Mouse (Mus musculus) retina, postnatal 1 day (tissue): ENCODE measurements around the gene Noto.

ENCODE experiments used
- DNase-seq: peaks from one replicate; pipeline ENCODE4 v3.0.0-alpha.2; 2012

Gene Noto

DNA sequence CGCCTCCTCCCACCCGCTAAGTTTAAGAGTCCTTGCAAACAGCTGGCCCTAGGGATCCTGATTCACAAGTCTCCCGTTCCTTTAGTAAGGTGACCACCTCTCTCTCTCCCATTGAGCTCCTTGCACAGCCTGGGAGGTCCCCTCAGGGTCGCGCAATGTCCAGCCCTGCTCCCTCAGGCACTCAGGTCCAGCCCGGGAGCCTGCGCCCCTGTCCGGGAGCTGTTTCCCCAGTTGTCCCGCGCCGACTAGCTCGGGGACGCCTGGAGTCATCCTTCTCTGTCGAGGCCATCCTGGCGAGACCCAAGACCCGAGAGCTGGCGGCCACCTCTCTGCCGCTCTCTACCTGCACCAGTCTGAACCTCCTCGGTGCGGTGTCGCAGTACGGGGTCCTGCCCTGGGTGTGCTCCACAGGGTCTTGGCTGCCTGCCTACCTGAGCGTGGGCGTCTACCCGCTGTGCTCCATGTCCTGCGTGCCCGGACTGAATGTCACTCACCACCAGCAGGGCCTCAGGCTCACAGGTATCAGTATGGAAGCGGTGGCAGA is at the start of gene Noto:
Noto (plus strand) TSS at position 51 of the 544 bp plus-strand sequence.
- DNase-seq = peak; percentile 7

DNA sequence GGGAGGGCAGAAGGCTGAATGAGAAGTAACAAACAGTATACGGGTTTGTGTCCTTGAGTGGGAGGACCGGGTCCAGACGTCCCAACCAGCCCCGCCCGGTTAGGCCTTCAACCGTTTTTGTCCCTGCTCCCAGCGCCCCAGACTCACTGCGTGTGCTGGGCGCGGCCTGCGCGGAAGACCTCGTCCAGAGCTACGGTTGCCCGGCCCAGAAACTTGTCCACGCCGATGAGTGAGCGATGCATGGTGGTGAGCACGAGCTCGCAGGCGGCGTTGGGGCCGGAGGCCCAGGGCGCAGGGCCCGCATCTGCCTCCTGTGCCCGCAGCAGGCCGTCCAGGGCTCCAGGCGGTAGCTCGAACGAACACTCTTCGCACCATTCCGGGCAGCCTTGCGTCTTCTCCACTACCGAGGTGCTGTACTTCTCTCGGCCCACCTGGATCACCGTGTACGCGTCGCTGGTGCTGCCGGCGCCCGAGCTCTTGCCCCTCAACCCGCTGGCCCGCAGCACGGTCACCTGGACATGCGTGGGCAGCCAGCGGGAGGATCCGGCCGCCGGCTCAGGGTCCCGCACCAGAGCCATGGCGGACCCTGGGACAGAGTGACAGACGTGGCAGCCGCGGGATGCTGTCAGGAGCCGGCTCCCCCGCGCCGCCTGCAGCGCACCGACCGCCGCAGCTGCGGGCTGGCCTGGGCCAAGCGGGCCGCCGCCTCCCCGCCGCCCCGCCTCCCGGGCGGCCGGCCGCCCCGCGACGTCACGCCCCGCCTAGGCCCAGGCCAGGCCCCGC is 49.5 kb upstream of the Noto start, which contains the start of gene Rab11fip5:
Rab11fip5 (minus strand) TSS at position 684 of the 783 bp plus-strand sequence.
- DNase-seq = no peak

DNA sequence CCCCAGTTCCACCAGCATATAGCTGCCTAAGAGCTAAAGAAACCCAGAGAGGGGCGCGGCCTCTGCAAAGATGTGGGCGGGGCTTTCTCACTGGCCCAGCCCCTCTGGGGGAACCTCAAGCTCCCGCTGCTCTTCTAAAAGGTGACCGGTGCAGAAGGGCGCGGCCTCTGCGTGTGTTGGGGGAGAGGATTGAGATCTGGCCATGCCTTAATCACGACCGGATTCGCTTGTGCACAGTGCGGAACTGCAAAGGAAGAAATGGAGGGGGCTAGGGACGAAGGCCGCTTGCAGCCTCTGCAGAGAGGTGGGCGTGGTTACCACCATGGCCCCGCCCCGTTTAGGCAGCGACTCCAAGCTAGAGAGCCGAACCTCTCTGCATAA is 49.0 kb upstream of the Noto start:
- peak; percentile 97 for DNase-seq

DNA sequence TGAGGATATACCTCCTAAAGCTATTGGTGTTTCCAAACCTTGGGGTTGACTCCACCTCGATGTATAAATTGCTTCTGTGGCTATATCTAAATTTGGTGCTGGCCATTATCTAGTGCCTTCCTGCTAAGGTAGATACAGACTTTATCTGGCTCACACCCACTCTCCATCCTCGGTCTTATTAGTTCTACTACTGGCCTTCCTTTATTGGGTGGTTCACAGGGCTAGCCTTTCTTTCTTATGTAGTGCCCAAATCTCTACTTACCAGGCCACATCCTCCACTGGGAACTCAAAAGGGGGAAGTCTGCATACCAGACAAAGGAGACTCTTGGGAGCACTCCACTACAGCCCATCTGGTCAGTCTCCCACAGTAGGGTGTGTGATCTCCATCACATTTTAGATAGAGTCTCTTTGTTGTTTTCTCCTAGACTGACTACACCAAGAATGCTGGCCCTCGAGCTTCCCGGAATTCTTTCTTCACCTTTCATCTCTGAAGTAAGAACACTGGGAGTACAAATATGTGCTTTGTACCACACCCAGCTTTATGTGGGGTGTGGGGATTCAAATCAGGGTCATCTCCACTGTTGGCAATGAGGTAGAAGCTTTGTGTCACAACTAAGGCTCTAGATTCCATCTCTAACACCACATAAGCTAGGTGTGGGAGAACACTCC is 46.5 kb upstream of the Noto start:
- no peak for DNase-seq

DNA sequence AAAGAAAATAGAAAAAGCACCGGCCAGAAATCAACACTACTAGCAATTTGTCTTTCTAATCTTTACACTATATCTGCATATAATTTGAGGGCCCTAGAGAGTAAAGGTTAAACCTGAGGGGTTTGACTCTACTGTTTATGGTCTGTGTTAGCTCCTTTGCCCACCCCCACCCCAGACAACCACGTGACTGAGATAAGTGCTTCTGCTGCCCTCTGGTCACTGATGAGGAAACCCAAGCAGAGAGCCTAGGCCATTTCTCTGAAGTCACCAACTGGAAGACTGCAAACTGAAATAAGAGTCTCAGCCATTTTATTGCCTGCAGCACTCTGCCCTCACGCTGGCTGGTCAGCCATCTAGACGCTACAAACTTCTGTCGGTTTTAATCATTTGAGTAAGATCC is 45.8 kb upstream of the Noto start:
- DNase-seq = no peak

DNA sequence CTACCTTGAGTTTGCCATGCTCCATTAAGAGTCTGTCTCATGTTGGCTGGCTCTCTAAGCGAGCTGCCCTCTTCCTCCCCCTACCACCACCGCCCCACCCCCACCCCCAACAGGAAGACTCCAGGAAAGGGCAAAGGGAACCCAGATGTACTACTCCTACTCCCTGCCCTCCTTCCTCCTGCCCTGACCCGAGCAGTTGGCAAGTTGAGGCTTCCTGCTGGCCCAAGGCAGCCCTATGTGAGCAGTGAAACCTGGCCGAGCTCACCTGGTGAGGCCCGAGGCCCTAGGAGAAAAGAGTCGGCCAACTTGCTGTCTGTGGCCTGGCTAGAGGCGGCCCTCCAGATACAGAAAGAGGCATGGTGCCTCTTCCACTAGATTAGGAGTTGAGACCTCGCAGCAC is 45.1 kb upstream of the Noto start:
- no peak for DNase-seq

DNA sequence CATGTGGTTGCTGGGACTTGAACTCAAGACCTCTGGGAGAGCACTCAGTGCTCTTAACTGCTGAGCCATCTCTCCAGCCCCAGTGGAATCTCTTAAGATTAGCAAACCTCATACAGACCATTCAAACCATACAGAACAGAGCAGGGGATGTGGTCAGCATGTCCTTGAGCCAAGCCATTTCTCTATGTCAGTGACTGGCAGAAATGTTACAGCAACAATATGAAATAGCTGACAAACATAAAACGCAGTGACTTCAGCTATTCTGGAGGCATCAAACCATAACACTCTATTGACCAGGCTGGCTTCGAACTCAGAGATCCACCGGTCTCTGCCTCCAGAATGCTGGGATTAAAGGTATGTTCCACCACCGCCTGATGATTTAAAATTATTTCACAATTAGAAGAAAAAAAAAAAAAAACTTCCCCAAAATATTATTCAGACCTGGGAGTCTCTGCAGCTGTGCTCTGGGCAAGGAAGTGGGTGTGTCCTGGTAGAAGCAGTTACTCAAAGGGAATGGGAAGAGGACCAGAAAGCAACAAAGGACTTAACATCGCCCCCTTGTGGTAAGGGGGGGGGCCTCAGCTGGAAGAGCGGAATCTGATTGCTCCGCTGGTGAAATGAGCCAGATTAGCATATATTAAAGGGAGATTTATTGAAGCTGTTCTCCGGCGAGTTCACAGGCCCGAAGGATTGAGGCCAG is 43.3 kb upstream of the Noto start:
- peak; percentile 95 for DNase-seq

DNA sequence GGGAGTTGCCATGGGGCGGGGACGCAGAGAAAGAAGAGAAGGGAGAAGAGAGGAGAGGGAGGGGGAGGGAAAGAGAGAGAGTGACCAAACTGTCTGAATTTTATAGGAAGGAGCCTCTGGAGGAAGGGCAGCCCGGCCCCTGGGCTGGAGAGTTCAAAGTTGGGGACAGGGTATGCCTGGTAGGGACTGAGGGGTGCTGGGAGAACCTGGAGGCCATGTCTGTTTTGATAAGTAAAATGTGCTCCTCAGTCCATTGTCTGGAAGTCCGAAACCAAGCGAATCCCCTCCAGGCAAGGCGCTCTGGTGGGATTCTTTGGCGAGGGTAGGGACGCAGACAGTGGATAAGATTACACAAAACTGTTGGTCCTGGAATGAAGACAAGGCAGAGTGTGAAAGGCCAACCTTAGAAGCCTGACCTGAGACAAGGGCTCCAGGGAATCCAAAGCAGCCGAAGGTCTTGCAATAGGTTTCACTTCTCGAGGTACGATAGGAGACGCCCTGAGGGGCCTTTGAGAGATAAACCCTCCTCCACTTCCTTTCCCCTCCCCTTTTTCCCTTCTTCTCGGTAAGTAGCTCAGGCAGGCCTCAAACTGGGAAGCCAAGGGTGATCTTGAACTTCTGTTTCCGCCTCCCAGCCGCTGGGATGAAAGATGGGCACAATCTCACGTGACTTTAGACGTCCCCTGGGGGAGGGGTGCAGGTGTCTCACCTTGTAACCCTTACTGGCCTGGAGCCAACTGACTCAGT is 42.6 kb upstream of the Noto start:
- peak; percentile 38 for DNase-seq

DNA sequence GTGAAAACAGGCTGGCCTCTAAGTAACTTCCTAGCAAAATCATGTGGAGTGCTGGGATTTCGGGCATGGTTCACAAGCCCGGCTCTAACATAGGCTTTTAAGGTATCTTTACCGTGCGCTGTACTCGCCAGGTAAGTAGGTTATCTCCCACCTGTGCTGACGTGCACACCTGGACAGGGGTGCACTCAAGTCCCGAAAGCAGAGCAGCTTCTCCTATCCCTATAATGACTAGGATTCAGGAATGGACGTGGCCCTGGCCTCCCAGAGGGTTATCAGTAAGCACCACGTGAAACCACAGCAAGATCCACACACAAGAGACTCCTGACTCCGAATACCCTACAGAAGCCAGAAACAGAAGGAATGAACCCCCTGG is 42.1 kb upstream of the Noto start:
- no peak for DNase-seq

DNA sequence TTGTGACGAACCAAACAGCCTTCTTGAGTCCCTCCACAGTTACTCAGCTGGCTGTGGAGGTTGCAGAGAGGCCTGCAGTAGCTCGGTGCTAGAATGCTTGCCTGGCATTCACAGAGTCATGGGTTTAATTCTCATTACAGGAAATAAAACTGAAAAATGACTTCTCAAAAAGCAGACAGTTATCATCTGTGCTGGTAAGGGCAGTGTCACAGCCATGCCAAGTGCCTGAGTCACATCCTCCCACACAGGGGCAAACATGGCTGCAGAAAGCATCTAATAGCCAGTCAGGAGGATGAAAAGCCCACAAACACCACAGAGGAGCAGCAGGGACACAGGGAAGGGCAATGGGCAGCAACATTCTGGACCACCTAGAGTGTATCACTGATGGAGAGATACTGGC is 40.9 kb upstream of the Noto start:
- no peak for DNase-seq

DNA sequence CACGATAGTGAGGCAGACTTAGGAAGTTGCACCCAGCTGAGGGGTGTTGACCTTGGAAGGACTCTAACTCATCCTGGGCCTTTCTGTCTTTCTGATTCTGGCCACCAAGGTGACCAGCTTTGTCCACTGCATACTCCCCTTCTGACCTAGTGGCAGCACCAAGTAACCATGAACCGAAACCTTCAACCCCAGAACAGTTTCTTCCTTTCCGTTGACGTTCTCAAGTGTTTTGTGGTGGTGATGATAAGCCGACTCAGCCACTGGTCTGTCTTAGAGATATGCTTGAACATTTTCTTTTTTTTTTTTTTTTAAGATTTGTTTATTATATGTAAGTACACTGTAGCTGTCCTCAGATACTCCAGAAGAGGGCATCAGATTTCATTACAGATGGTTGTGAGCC is 35.1 kb upstream of the Noto start:
- DNase-seq = no peak

DNA sequence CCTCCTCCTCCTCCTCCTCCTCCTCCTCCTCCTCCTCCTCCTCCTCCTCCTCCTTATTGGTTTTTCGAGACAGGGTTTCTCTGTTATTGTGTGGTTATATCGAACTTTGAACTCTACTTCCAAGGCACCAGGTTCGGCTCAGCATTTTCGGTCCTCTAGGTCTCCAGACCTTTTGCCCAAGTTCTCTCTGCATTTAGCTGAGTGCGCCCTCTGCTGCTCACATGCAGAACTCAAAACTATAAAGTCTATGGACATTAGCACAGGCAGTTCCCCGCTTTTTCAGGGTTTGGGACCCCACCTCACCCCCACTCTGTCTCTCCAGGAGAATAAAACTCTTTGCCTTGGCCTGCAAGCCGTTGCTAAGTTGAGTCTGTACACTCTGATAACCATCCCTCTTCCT is 31.9 kb upstream of the Noto start:
- DNase-seq = peak; percentile 73

DNA sequence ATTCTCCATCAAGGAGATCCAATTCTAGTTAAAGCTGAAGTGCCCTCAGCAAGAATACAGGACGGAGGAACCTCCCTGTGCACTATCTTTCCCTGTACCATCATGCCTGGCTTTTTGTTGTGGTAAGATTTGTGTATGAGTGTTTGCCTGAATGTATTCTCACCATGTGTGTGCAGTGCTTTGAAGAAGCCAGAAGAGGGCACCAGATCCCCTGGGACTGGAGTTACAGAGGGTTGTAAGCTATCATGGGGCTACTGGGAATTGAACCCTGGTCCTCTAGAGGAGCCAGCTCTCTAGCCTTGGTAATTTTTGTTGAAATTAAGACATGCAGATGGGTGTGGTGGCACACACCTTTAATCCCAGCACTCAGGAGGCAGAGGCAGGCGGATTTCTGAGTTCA is 28.3 kb upstream of the Noto start:
- DNase-seq = no peak

DNA sequence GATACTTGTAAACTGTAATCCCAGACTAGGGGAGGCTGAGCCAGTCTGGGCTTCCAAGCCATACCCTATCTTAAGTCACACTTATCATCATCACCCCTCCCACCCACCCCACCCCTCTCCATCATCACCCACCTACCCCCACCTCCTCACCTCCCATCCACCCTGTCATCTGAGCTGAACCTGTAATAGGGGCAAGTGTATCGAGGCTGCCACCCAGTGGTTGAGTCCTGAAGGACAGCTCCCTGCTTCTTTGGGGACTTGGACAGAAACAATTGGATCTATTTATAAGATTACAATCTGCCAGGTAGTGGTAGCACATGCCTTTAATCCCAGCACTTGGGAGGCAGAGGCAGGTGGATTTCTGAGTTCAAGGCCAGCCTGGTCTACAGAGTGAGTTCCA is 26.5 kb upstream of the Noto start:
- peak; percentile 41 for DNase-seq

DNA sequence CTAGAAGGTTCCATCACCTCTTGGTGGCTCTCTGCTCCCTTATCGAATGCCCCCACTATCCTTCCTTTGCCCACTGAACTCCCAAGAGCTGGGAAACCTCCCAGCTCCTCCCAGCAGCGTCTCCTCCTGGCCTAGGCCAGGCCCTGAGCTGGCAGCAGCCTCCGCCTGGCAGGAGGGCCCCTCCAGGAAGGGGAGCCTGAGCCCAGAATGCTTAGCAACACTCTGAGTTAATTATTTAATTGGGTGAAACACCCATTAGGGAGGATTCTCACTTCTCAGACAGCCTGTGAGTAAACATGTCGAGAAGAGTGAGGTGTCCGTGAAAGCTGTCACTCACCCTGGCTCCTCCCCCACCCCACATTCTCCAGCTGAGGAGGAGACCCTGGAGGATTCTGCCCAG is 24.0 kb upstream of the Noto start:
- DNase-seq = peak; percentile 41

DNA sequence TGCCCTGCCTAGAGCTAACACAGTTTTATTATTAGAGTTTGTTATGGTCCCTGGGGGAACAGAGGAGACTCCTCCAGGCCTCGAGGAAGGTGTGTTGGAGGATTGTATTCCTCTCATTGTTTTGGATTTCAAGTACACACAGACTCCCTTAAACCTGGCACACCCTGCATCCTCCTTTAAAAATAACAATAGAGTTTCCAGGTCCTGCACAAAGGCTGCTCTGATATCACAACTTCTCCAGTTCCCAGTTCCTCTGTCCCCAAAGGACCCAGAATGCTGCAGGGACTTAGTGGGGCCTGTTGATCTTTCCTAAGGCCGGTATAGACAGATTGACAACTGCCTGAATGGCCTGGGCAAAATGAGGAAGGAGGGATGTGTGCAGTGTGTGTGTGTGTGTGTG is 21.1 kb upstream of the Noto start:
- DNase-seq = no peak

DNA sequence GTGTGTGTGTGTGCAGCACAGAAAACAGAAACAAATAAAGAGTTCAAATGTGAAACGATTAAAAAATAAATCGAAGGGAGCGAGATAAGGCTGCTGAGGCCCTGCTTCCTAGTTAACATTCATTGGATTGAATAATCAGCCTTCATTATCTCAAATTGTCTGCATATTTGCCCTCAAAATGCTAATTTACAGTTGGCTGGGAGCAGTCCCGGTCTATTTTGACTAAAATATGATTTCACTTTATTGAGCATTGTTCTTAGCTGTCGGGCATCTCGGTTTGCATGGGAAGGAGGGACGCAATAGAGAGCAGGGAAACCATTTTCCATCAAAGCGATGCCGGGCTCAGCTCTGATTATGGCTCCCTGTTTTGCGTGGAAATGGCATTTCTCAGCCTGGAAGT is 20.6 kb upstream of the Noto start:
- DNase-seq = no peak

DNA sequence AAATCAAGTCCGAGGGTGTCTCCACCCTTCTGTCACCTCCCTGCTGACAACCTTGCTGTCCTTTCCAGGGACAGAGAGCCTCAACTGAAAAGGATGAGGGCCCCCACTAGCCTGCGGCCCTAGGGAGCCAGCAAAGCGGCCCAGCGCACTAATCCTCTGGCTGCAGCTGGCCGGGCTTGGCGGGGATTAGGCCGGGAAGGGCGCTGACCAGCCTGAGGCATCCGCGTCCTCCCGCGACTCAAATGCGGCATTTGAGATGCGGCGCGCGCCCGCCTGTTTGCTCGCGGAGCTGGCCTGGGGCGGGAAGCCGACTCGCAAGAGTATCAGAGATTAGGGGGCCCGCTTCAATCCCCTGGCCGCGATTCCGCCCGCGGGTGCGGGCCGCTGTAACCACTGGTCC is 14.7 kb upstream of the Noto start:
- peak; percentile 86 for DNase-seq

DNA sequence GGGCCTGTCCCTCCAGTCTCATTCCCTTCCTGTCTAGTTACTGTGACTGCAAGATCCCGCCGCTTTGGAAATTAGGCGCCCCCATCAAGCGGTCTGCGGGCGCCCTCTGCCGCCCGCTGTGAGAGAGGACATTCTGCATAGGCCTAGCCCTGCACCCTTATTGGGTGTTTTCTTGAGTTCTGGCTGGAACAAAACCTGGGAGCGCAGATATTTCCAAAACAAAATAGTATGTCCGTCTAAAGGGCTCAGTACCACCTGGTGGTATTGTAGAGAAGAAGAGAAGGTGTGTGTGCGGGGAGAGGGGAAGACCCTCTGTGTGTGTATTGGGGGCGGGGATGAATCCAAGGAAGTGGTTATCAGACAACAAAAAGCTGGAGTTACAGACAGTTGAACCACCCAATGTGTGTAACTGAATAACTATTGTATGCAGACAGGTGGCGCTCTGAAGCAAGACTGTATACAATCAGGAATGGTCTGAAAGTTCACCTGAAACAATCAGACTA is 12.9 kb upstream of the Noto start:
- peak; percentile 87 for DNase-seq

DNA sequence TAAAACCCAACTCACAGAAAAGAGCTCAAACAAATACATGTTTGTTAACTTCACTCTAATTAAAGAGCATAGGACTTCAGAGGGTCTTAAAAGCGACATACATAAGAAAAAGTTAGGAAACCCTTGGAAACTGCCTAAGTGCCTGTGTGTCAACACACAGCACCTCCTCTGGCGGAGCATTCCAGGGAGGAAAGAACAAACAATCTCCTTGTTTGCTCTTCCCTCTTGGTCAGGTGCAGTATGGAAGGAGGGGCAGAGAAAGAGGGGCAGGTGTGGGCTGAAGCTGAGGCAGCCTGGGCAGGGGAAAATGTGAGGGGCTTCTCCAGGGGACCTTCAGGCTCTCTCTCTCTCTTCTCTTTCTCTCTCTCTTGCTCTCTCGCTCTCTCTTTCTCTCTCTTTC is 7.9 kb upstream of the Noto start:
- DNase-seq = no peak

DNA sequence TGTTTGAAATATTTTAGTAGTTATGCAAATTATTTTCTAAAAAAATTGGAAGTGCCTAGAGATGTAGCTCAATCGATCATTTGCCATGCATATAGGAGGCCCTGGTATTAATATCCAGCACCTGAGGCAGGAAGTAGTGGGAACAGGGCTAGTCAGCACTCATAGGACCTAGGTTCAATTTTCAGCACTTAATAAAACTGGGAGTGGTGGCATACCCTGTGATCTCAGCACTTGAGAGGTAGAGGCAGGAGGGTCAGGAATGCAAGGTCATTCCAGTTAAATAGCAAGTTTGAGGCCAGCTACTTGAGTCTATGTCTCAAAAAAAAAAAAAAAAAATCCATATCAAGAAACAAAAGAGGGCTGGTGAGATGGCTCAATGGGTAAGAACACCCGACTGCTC is 4.5 kb upstream of the Noto start:
- no peak for DNase-seq

DNA sequence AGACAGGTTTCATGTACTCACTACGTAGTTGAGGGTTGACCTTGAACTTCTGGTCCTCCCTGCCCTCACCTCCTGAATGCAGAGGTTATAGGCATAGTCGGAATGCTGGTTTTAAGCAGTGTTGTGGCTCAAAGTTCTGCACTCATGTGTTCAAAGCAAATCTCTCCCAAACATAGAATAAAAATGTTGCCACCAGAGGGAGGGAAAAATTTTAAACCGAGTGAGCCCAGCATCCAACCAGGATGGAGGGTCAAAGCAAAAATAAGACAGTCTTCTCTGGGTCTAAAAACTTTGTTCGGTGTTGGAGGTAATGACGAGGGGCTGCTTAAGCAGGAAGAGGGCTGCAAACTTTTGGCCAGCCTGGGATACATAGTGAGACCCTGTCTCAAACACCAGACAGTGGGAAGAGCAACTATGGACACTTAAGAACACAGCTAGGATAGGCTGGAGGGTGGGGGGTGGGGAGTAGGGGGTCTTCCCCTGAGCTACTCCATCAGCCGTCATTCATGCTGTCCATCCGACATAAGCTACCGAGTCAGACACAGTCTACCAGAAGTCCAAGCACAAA is 7.7 kb downstream of the Noto start:
- DNase-seq = no peak
